Mouse (Mus musculus) cortical plate, adult 2 months (tissue): ENCODE data around the gene Smad3. TPM values are rescaled to one million over a fixed set of nuclear protein-coding genes. Genes with fewer than 3 reads are reported as not detected.
A peak's percentile ranks its signal among the peaks of the same experiment; 100 is the strongest.

ENCODE experiments used
- H3K27ac ChIP-seq: fragments of 200-500 bp; 2 replicates; pipeline ENCODE4 v1.5.1; 2012; ENCODE audit warnings: low read length, control low read depth, inconsistent platforms; ENCODE audit not compliant: insufficient read depth
- H3K4me1 ChIP-seq: fragments of 200-500 bp; 2 replicates; pipeline ENCODE4 v1.6.1; 2011; ENCODE audit warnings: low read length; ENCODE audit not compliant: control insufficient read depth, insufficient read depth
- H3K4me3 ChIP-seq: fragments of 200-500 bp; 2 replicates; pipeline ENCODE4 v1.5.1; 2011; ENCODE audit warnings: mild to moderate bottlenecking, low read length, control low read depth; ENCODE audit not compliant: insufficient read depth
- CTCF ChIP-seq: fragments of 200-500 bp; IDR thresholded peaks from 2 replicates; pipeline ENCODE4 v1.5.1; 2011; ENCODE audit warnings: mild to moderate bottlenecking, control low read depth, low read length; ENCODE audit not compliant: insufficient read depth; ENCODE audit errors: extremely low read depth
- POLR2A ChIP-seq: fragments of 200-500 bp; IDR thresholded peaks from 2 replicates; pipeline ENCODE4 v1.6.1; 2011; ENCODE audit warnings: mild to moderate bottlenecking, low read length, control low read depth; ENCODE audit not compliant: insufficient read depth; ENCODE audit errors: extremely low read depth
- polyA plus RNA-seq: library from polyadenylated mRNA; depleted of rRNA; stranded (reverse); fragments of >200 nt; gene quantifications from 2 replicates; pipeline ENCODE4 v1.2.3, GENCODE M21; 2012

Gene Smad3
- polyA plus RNA-seq, 1 experiment = 46.8 TPM

DNA sequence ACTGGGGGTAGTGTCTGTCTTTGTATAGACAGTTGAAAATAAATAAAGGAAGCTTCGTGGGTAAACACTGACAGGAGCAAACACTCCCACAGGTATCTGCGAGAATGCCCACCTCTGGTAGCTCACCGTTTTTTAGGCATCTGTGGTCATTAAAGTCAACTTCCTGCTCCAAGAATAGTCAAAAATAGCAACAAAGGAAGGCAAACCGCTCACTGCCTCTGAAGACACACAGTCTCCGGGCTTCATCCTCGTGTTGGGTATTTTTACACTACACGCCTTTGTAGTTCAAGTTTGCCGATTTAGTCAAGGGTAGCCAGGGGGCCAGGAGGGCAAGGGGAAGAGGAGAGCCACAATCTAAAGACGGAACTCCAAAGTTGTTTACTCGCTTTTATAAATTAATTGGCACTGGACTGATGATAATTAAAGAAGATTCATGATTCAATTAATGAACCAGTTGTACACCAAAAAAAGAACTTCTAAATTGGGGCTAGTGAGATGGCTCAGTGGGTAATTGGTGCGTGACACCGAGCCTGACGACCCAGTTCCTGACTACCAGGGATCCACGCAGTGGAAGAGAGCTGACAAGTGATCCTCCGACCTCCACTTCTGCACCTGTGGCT lies 8.4 kb downstream of the Smad3 start:
- no peak overlapping the region for H3K27ac ChIP-seq
- TF ChIP-seq CTCF (no peak), POLR2A (no peak)
- H3K4me3 ChIP-seq = no peak overlapping the region
- peaks cover 8% of the 10 kb centered on the region for H3K4me1 ChIP-seq

DNA sequence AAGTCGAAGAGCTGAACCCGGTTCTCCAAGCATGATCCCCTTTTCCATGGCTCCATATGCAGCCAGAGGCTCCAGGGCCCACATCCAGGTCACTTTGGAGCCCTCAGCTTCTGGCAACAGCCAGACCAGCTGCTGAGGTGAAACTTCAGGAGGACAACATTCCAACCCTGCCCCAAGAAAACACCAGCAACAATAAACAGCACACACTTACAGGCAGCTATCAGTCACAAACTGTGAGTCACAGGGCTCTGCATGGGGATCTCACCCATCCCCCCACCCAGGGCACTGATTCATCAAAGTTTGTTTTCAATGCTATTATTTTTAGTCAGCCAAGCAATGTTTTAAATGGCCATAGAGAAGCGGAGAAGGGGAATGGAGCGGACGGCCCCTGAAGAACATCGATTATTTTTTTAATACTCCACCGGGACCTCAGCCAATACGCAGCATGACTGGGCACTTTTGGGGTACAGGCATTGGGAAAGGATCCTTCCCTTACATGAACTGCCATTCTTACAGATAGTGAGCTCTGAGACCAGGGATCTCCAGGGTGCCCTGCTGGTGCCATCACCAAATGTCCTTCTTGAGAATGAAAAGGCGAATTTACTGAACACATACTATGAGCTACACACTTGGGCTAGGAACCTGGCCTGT lies 10.0 kb downstream of the Smad3 start:
- Histone ChIP-seq H3K27ac (no peak overlapping the region), H3K4me1 (peaks cover 12% of the 10 kb centered on the region), H3K4me3 (no peak overlapping the region)
- TF ChIP-seq CTCF (no peak), POLR2A (no peak)

DNA sequence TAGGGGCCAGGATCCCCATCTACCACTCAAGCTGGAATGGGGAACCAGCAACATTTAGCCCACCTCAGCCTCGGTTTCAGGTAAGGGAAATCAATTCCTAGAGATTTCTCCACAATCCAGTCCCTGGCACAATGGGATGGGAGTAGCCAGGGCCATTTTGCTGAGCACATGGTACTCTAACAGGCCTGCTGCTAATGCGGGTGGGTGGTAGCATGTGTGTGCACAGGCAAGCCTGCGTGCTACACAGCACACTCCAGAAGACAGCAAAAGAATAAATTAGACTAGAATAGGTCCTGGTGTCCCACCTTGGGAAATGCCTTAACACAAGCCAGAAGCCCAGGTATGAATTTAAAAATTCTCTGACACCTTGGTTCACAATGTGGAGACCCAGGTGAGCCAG lies 10.8 kb downstream of the Smad3 start:
- H3K4me3 ChIP-seq = no peak overlapping the region
- peaks cover 15% of the 10 kb centered on the region for H3K4me1 ChIP-seq
- no peak overlapping the region for H3K27ac ChIP-seq
- TF ChIP-seq CTCF (no peak), POLR2A (no peak)

DNA sequence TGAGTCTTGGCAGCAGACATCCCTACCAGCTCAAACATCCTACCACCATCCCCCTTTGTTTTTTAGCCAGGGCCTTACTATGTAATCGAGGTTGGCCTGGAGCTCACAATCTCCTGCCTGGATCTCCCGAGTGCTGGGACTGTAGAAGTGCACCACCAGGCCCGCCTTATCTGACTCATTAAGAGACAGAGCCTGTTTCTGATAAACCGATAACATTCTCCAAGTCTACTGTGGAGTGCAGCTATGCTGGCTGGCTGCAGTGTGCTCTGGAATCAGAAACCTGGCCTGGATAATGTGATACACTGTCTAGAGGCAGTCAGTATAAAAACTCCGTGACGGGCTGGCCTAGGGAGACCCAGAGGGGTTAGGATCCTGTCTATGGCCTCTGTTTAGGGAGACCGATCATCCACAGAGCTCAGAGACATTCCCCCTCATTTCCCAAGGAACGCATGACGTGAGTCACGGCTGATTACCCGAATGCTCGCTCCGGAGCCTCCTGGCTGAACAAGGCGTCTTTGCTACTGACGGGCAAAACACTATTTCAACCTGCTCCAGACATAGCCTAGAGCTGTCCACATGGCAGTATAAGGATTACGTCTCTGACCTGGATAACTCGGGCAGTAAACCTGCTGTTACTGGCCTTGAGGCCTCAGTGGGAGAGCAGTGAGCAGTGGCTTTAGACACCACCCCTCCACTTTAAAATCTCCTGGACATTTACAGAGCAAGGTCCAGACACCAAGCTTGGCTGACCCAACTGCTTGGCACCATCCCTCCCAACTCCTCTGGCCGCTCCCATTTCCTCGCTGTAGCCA lies 11.8 kb downstream of the Smad3 start:
- H3K4me3 ChIP-seq = no peak overlapping the region
- no peak for TF ChIP-seq CTCF
- TF ChIP-seq POLR2A = no peak
- H3K27ac ChIP-seq = no peak overlapping the region
- H3K4me1 ChIP-seq = peaks cover 15% of the 10 kb centered on the region

DNA sequence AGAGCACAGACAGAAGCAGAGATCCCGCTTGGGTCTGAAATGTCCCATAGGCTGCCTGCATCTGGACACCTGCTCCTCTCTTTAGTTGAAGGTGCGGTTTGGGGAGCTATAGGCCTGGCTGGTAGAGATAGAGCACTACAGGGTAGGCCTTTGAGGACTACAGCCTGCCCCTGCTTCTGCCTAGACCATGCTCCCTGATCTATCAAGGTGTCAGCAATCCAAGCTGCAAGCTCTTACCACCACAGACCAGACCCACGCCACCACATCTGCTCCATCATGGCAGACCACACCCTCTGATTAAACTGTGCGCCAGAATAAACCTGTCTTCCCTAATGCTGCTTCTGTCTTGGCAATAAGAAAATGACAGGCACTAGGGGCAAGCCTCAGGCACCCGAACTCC lies 13.2 kb downstream of the Smad3 start:
- TF ChIP-seq POLR2A (no peak), CTCF (no peak)
- no peak overlapping the region for H3K4me3 ChIP-seq
- H3K27ac ChIP-seq = no peak overlapping the region
- H3K4me1 ChIP-seq = peaks cover 16% of the 10 kb centered on the region

DNA sequence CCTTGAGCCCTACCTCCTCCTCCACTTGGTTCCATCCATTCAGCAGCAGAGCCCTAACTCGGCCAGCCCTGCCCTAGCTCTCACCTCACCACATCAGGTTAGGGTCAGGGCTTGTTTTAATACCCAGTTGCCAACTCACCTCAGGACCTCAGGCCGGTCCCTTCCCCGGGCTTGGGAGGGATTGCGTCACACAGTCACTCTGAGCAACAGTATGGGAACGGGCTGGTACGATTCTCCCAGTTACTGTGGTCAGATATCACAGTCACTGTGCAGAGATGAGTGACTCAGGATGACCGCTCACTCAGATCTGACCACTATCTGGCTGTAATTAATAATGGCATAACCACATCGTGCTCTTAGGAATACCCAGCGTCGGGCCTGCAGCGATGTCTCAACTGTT lies 14.0 kb downstream of the Smad3 start:
- TF ChIP-seq POLR2A (no peak), CTCF (no peak)
- peak overlapping the region; percentile 13; the same call in 1 of the 2 replicates for H3K27ac ChIP-seq
- H3K4me3 ChIP-seq = no peak overlapping the region
- H3K4me1 ChIP-seq = peaks cover 16% of the 10 kb centered on the region

DNA sequence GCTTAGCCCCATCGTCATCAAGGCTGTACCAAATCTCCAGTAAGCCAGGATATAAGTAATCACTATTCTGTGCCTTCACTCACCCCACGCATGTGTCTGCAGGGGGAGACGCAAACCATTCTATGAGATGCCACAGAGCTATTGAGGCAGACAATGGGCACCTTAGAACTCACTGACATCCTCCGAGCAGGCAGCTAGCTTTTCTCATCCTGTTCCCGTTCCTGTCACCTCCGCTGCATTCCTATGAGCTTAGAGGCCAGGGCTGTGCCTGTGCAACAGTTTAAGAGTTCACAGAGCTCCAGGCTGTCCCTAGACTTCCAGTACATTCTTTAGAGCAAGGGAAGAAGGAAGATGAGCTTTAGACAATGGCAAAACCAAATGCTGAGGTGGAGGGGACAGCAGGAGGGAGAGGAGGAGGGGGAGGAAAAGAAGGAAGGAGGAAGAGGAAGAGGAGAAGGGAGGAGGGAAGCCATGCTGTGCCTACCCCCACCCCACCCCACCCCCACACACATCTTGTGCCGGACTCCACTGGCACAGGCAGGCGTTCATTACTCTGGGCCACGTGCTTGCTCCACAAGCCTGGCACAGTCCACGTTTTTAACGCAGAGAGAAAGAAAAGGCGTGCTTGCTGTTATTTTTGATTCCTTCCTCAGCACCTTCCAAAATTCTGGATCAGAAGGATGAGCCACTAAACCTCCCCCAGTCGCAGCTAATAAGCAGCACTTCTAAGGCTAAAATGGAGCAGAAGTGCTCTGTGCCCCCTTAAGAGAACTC lies 14.7 kb downstream of the Smad3 start:
- TF ChIP-seq CTCF (no peak), POLR2A (no peak)
- Histone ChIP-seq H3K27ac (peak overlapping the region; percentile 13; the same call in 1 of the 2 replicates), H3K4me1 (peaks cover 15% of the 10 kb centered on the region), H3K4me3 (no peak overlapping the region)

DNA sequence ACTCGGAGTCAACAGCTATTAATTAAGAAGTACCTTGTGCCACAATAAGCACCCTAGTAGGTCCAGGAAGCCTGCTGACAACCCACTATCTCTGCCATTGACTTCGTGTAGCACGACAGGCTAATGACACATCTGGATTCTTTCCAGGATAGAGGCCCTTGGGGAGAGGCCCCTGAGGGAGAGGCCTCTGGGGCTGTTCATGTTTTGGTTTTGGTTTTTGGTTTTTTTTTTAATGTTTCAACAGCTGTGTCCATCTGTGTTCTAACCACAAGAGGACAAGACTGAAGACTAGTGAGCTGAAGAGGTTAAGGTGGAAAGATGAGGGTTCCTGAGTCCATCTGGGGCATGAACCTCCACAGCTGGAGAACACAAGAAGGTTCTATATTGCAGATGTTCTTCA lies 15.5 kb downstream of the Smad3 start:
- Histone ChIP-seq H3K4me1 (peaks cover 21% of the 10 kb centered on the region), H3K27ac (no peak overlapping the region), H3K4me3 (no peak overlapping the region)
- no peak for TF ChIP-seq POLR2A
- TF ChIP-seq CTCF = no peak

DNA sequence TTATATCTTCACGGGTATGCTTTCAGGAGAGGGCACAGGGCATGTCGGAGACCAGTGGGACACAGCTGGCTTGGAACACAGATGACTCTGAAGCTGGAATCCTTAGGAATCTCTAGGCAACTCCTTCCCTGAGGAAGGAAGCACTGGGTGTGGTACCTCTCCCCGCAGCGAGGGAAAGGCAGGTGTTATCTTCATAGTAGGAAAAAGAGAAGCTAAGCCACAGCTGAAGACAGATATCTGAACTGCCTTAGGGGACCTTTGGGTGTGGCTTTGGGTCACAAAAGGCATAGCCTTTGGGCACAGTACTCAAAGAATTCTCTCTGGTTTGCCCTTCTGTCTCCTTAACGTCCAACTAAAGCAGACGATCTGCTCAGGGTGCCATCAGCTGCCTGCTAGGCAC lies 16.0 kb downstream of the Smad3 start:
- Histone ChIP-seq H3K4me1 (peaks cover 24% of the 10 kb centered on the region), H3K27ac (no peak overlapping the region), H3K4me3 (no peak overlapping the region)
- TF ChIP-seq CTCF (no peak), POLR2A (no peak)
